Mouse (Mus musculus): ENCODE measurements around the gene Cct7. TPM values are rescaled to one million over a fixed set of nuclear protein-coding genes. Genes with fewer than 3 reads are reported as not detected.

Gene Cct7
- polyA plus RNA-seq, 1 experiment from 2014 or later, result 559 TPM

DNA sequence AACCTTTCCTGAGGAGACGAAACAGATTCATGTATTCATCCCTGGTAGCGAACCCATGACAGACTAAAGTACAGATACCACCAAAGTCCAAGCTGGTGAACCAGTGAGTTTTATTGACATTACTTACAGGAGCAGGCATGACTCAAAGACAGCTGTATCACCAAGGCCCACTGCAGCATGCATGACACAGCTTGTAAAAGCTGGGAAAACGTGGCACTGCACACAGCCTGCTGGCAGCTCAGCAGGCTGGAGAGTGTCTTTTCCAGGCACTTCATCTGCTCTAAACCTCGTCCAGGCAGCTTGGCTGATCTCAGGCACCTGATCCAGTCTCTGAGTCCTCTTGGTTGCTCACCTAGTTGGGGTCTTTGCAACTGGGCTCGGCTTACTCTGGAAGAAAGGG, 57.3 kb downstream of the Cct7 start:
- Histone ChIP-seq H3K4me3 (replicated peaks) (no peak overlapping the region), H3K36me3 (no peaks in the 10 kb centered on the region), H3K4me2 (no peak overlapping the region), H3K9ac (replicated peaks) (no peak overlapping the region), H3K27me3 (replicated peaks) (peaks cover 63% of the 10 kb centered on the region), H3K4me1 (peaks cover 26% of the 10 kb centered on the region), H3K9me3 (replicated peaks) (no peaks in the 10 kb centered on the region), H3K27ac (replicated peaks) (no peak overlapping the region)
- WGBS, result 52% methylated on average over 5 of the region's 5 CpGs
- no peak for ATAC-seq (ENCODE audit: low FRiP score)

DNA sequence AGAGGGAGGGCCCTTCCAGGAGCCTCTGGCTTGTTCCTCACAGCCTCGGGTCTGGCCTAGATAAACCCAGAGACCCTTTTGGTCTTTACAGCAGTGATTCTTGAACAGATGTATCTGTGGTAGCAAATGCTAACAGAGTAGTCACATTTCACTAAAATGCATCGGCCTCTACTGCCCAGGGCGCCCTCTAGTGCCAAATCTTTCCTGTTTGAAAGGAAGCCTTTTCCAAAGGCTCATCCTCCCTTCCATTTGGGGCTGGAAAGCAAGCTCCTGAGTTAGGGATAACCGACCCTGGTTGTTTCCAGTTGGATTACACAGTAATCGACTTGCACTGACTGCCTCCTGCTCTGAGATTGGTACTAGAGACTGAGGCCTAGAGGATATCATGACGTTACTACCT, 59.2 kb downstream of the Cct7 start:
- Histone ChIP-seq H3K4me3 (replicated peaks) (no peak overlapping the region), H3K27me3 (replicated peaks) (peaks cover 80% of the 10 kb centered on the region), H3K27ac (replicated peaks) (no peak overlapping the region), H3K9ac (replicated peaks) (no peak overlapping the region), H3K4me1 (peaks cover 31% of the 10 kb centered on the region), H3K4me2 (no peak overlapping the region), H3K36me3 (no peaks in the 10 kb centered on the region), H3K9me3 (replicated peaks) (no peaks in the 10 kb centered on the region)
- 3% methylated on average over 6 of the region's 6 CpGs for WGBS
- no peak for ATAC-seq (ENCODE audit: low FRiP score)

DNA sequence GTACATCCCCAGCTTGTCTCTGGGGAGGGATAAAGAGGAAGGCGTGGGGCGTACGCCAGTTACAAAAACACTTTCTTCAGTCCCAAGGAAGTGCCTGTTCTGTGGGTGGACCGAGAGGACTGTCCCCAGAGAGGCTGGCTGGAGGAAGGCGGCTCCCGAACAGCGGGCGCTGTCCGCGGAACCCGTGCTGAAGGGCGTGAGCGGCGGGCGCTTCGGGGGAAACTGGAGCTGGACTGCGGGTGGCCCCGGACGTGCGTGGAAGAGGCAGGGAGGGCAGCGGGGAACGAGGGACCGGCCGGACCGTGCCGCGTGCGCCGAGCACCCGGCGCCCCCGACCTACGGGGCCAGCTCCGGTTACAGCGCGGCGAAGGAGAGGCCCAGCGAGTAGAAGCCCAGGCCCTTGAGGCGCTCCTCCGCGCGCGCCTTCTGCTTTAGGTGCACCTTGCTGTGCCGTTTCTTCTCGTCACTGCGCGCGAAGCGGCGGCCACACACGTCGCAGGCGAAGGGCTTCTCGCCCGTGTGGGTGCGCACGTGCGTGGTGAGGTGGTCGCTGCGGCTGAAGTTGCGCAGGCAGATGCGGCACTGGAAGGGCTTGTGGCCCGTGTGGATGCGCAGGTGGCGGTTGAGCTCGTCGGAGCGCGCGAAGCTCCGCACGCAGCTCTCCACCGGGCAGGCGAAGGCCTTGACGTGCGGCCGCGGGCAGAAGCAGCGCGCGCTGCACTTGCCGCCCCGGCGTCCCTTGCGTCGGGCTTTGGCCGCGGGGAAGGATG, 60.2 kb downstream of the Cct7 start:
- Histone ChIP-seq H3K4me3 (replicated peaks) (peak overlapping the region; percentile 49), H3K36me3 (no peaks in the 10 kb centered on the region), H3K27ac (replicated peaks) (no peak overlapping the region), H3K27me3 (replicated peaks) (peaks cover 90% of the 10 kb centered on the region), H3K9ac (replicated peaks) (no peak overlapping the region), H3K4me2 (peak overlapping the region; percentile 84), H3K4me1 (peaks cover 31% of the 10 kb centered on the region), H3K9me3 (replicated peaks) (no peaks in the 10 kb centered on the region)
- ATAC-seq (ENCODE audit: low FRiP score), result peak; percentile 9; the same call in 1 of the 2 replicates
- WGBS, result under 1% methylated on average over 87 of the region's 88 CpGs

DNA sequence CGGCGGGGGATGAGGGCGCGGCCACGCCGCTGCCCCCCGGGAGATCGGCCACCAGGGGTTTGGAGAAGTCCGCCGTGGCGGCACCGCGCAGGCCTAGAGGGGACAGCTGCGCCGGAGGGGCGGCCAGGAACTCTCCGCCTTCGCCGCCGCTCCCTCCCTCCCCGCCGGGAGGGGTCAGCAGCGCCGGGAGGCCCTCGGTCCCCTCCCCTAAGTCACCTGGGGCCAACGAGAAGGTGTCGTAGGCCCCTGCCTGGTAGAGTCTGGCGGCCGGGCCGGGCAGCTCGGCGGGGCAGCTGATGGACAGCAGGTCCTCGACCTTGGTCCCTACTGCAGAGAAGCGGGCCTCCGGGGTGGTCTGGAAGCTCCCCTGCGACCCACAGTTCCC, 60.7 kb downstream of the Cct7 start:
- Histone ChIP-seq H3K9ac (replicated peaks) (no peak overlapping the region), H3K4me3 (replicated peaks) (peak overlapping the region; percentile 49), H3K27me3 (replicated peaks) (peaks cover 88% of the 10 kb centered on the region), H3K4me1 (peaks cover 31% of the 10 kb centered on the region), H3K27ac (replicated peaks) (no peak overlapping the region), H3K4me2 (peak overlapping the region; percentile 84), H3K36me3 (no peaks in the 10 kb centered on the region), H3K9me3 (replicated peaks) (no peaks in the 10 kb centered on the region)
- 0% methylated on average over 29 of the region's 36 CpGs for WGBS
- no peak for ATAC-seq (ENCODE audit: low FRiP score)

DNA sequence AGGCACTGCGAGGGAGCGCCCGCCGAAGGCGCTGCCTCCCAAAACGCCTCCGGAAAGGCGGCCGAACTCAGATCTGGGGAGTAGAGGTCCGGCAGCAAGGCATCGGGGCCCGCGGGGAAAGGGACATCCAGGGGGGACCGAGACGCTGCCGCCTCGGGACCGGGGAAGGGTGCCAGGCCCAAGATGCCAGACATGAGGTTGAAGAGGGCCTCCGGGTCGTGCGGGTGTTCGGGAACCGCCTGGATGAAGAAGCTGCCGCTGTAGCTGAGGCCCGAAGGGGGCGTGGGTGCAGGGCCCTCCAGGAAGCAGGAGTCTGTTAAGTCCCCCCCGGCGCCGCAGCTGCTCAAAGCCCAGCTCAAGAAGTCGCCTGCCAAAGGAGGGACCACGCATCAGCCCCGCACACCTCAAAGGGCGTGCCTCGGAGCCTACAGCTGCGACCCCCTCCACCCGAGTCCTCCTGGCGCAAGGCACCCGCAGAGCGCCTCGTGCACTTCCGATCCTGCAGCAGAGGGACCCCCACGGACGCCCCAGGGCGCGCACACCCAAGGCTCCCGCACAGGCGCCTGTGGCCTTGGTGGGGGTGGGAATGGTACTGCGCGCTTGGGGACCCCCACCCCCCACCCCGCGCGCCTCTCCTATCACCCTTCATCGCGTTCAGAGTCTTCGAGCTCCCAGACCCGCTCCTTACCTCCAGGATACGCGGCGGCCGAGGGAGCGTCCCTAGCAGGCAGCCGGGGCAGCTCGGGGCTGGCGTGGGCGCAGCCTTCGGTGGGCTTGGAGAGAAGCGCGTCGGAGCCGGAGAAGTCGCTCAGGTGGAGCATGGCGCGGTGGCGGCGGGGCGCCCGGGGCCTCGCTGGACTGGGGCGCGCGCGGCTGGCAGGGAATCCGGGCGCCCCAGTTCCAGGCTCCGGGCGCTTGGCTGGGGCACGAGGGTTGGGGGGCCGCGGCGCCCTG, 61.5 kb downstream of the Cct7 start:
- peak overlapping the region; percentile 49 for H3K4me3 ChIP-seq (replicated peaks)
- no peak overlapping the region for H3K27ac ChIP-seq (replicated peaks)
- H3K9ac ChIP-seq (replicated peaks), result peak overlapping the region; percentile 38; the same call in 1 of the 2 replicates
- H3K9me3 ChIP-seq (replicated peaks), result no peaks in the 10 kb centered on the region
- H3K27me3 ChIP-seq (replicated peaks), result peaks cover 84% of the 10 kb centered on the region
- H3K36me3 ChIP-seq, result no peaks in the 10 kb centered on the region
- H3K4me1 ChIP-seq, result peaks cover 31% of the 10 kb centered on the region
- WGBS, result under 1% methylated on average over 90 of the region's 90 CpGs
- peak; percentile 18; the same call in 1 of the 2 replicates for ATAC-seq (ENCODE audit: low FRiP score)
- peak overlapping the region; percentile 84 for H3K4me2 ChIP-seq

DNA sequence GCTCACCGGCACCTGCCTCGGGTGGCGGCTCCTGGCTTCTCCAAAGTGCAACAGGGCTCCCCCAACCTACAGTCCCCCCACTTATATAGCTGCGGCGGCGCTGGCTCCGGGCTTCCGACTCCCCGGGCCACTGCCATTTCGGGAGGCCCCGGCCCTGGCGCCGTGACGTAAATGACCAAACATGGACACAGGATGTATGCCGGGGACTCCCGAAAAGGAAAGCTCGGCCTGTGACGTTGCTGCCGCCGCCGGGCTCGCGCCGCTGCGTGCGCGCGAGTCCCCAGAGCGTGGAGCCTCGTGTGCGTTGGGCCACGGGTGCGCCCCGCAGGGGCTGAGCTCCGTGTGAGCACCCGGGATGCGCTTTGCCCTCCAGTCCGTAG, 62.2 kb downstream of the Cct7 start, which contains the start of gene Egr4:
Egr4 (minus strand) TSS at position 59 of the 380 bp plus-strand sequence.
- Histone ChIP-seq H3K9ac (replicated peaks) (peak within 1 kb of the TSS; percentile 38), H3K9me3 (replicated peaks) (no peaks in the 10 kb centered on the region), H3K4me2 (peak within 1 kb of the TSS; percentile 84), H3K36me3 (no peaks in the 10 kb centered on the region), H3K27ac (replicated peaks) (no peak within 1 kb of the TSS), H3K27me3 (replicated peaks) (peaks cover 79% of the 10 kb centered on the region), H3K4me3 (replicated peaks) (peak within 1 kb of the TSS; percentile 49), H3K4me1 (peaks cover 36% of the 10 kb centered on the region)
- WGBS, result under 1% methylated on average over 37 of the region's 38 CpGs
- ATAC-seq (ENCODE audit: low FRiP score), result peak; percentile 71

DNA sequence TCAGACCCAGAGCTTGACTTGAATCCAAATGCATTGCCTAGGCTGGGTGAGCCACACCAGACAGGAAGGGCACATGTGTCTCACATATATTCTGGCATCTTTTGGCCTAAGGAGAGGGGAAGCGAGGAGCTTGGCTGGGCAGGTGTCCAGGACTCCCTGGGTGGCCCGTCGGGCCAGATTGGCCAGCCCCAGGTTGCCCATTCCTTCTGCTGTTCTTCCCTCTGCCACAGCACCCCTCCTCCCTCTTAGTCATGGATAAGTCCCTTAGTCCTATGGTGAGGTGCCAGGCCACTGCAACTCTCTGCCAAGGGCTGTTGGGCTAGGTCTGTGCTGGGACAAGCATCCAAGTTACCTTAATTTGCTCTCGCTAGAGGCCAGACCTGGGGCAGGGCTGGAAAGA, 64.6 kb downstream of the Cct7 start:
- WGBS, result 75% methylated on average over 4 of the region's 4 CpGs
- Histone ChIP-seq H3K9me3 (replicated peaks) (no peaks in the 10 kb centered on the region), H3K9ac (replicated peaks) (no peak overlapping the region), H3K27me3 (replicated peaks) (peaks cover 58% of the 10 kb centered on the region), H3K27ac (replicated peaks) (no peak overlapping the region), H3K4me1 (peaks cover 38% of the 10 kb centered on the region), H3K4me3 (replicated peaks) (no peak overlapping the region), H3K36me3 (no peaks in the 10 kb centered on the region), H3K4me2 (no peak overlapping the region)
- ATAC-seq (ENCODE audit: low FRiP score), result no peak

Other genes with a start within 250 kb of the Cct7 start
- gene Sfxn5, start 118.1 kb upstream of the Cct7 start, polyA plus RNA-seq (2015; fragmentation: Nextera tagmentation; extraction: Ambion mirVana), result 38.4 and 39.3 TPM in 2 replicates
- 22.5 and 24.3 TPM in 2 replicates for gene Rab11fip5, start 76.9 kb upstream of the Cct7 start, polyA plus RNA-seq (2015; fragmentation: Nextera tagmentation; extraction: Ambion mirVana)
- not detected in 2 replicates for gene Noto, start 27.6 kb upstream of the Cct7 start, polyA plus RNA-seq (2015; fragmentation: Nextera tagmentation; extraction: Ambion mirVana)
- gene Smyd5, start 19.5 kb upstream of the Cct7 start, polyA plus RNA-seq (2015; fragmentation: Nextera tagmentation; extraction: Ambion mirVana), result 75.6 and 79.1 TPM in 2 replicates
- 27.4 and 32.7 TPM in 2 replicates for gene Pradc1, start 456 bp downstream of the Cct7 start, polyA plus RNA-seq (2015; fragmentation: Nextera tagmentation; extraction: Ambion mirVana)
- 8.2 and 9.5 TPM in 2 replicates for gene Fbxo41, start 51.5 kb downstream of the Cct7 start, polyA plus RNA-seq (2015; fragmentation: Nextera tagmentation; extraction: Ambion mirVana)
- gene Egr4, start 62.1 kb downstream of the Cct7 start, polyA plus RNA-seq (2015; fragmentation: Nextera tagmentation; extraction: Ambion mirVana), result 0.14 TPM in 1 of 2 replicates, not detected in the other
- gene Alms1, start 136.0 kb downstream of the Cct7 start, polyA plus RNA-seq (2015; fragmentation: Nextera tagmentation; extraction: Ambion mirVana), result 3.8 and 3.9 TPM in 2 replicates

Measured in neural tube, embryonic 15.5 days (tissue).